Mouse (Mus musculus) heart, adult 2 months (tissue): ENCODE measurements around the gene Olfr1307. TPM values are rescaled to one million over a fixed set of nuclear protein-coding genes. Genes with fewer than 3 reads are reported as not detected.

Experiments used
- DNase-seq, 2 experiments: peaks; one replicate each; pipeline ENCODE4 v3.0.0; 2021
- H3K27ac ChIP-seq: fragments of 200-600 bp; 2 replicates; pipeline ENCODE4 v1.8.1; 2022
- H3K27me3 ChIP-seq: fragments of 200-500 bp; 2 replicates; pipeline ENCODE4 v1.6.1; 2012; ENCODE audit warnings: mild to moderate bottlenecking, low read length, inconsistent platforms, mixed read lengths; ENCODE audit not compliant: control insufficient read depth, insufficient read depth
- H3K36me3 ChIP-seq: fragments of 200-500 bp; 2 replicates; pipeline ENCODE4 v1.6.1; 2012; ENCODE audit warnings: low read length, inconsistent platforms; ENCODE audit not compliant: control insufficient read depth, insufficient read depth
- H3K4me1 ChIP-seq: fragments of 200-500 bp; 2 replicates; pipeline ENCODE4 v1.6.1; 2011; ENCODE audit warnings: low read length; ENCODE audit not compliant: control insufficient read depth, insufficient read depth
- H3K4me3 ChIP-seq: fragments of 200-600 bp; 2 replicates; pipeline ENCODE4 v1.8.1; 2022
- H3K79me2 ChIP-seq: fragments of 200-500 bp; replicated peaks from 2 replicates; pipeline ENCODE4 v1.6.1; 2012; ENCODE audit warnings: mild to moderate bottlenecking, inconsistent platforms, low read length, moderate library complexity, mixed read lengths; ENCODE audit not compliant: control insufficient read depth, insufficient read depth
- H3K9ac ChIP-seq: fragments of 200-500 bp; 2 replicates; pipeline ENCODE4 v1.6.1; 2012; ENCODE audit warnings: low read depth, mild to moderate bottlenecking, control low read depth, inconsistent platforms, low read length, mixed read lengths
- CTCF ChIP-seq: fragments of 200-600 bp; IDR thresholded peaks from 2 replicates; pipeline ENCODE4 v1.8.1; 2022; ENCODE audit warnings: antibody characterized with exemption, mild to moderate bottlenecking, moderate library complexity
- EP300 ChIP-seq: fragments of 200-500 bp; IDR thresholded peaks from 2 replicates; pipeline ENCODE4 v1.6.1; 2011; ENCODE audit warnings: low read depth, low read length, control low read depth; ENCODE audit not compliant: insufficient read depth
- POLR2A ChIP-seq: fragments of 200-500 bp; IDR thresholded peaks from 2 replicates; pipeline ENCODE4 v1.6.1; 2011; ENCODE audit warnings: mild to moderate bottlenecking, low read depth, low read length, control low read depth; ENCODE audit not compliant: insufficient read depth
- WGBS: fragments of 180-500 bp; shearing (Covaris S2); methylation state at CpG from one replicate; pipeline ENCODE4 v1.1.7; 2018; 5-methylcytosine and 5-hydroxymethylcytosine counted together
- intact Hi-C: fragments of 180-260 bp; cut with DNase I; formaldehyde crosslinking; loops from one replicate; pipeline ENCODE4 v1.15.1; 2025
- long read RNA-seq: library from polyadenylated mRNA; stranded (forward); transcript quantifications from one replicate; pipeline ENCODE4 v2.0.0, GENCODE M21; 2021
- polyA plus RNA-seq: library from polyadenylated mRNA; depleted of rRNA; stranded (reverse); fragments of >200 nt; gene quantifications from 2 replicates; pipeline ENCODE4 v1.2.3, GENCODE M21; 2012; rRNA removed
- total RNA-seq, 2 experiments: library from RNA; stranded (reverse); gene quantifications; 2 replicates each; pipeline ENCODE4 v1.2.3; 2021

Gene Olfr1307
- total RNA-seq (not detected), polyA plus RNA-seq (not detected in 2 replicates)
- long read RNA-seq = 0 reads

GRCm38 (mm10) chr2:111949340-111949739 is at the start of gene Olfr1307:
Olfr1307 (minus strand) TSS chr2:111949440.
- no peak for TF ChIP-seq EP300
- no peak for TF ChIP-seq POLR2A
- TF ChIP-seq CTCF = no peak
- no peaks in the 10 kb centered on the region for H3K4me1 ChIP-seq
- H3K36me3 ChIP-seq = no peaks in the 10 kb centered on the region
- H3K27me3 ChIP-seq = no peaks in the 10 kb centered on the region
- no peaks in the 10 kb centered on the region for H3K79me2 ChIP-seq
- H3K4me3 ChIP-seq = no peak within 1 kb of the TSS
- H3K9ac ChIP-seq = no peak within 1 kb of the TSS
- intact Hi-C loops = no loop called here
- H3K27ac ChIP-seq = no peak within 1 kb of the TSS
- DNase-seq = no peak
- 42% methylated on average over 1 of the region's 1 CpGs for WGBS

- no peak within 1 kb of the TSS for H3K4me3 ChIP-seq
- H3K27me3 ChIP-seq = no peaks in the 10 kb centered on the region
- TF ChIP-seq POLR2A (no peak), CTCF (no peak), EP300 (no peak)
- H3K9ac ChIP-seq = no peak within 1 kb of the TSS
- WGBS = 41% methylated on average over 1 of the region's 1 CpGs
- no peaks in the 10 kb centered on the region for H3K36me3 ChIP-seq
- H3K27ac ChIP-seq = no peak within 1 kb of the TSS
- no peaks in the 10 kb centered on the region for H3K4me1 ChIP-seq
- no peak for DNase-seq
- no peaks in the 10 kb centered on the region for H3K79me2 ChIP-seq
- intact Hi-C loops = no loop called here
These were observed 40.9 kb upstream of the Olfr1307 start, which contains the start of gene Olfr1309 for GRCm38 (mm10) chr2:111990181-111990580. Olfr1309 (minus strand) TSS chr2:111990281.

- WGBS = 32% methylated on average over 1 of the region's 1 CpGs
- no peak for TF ChIP-seq CTCF
- no peak for TF ChIP-seq EP300
- no peak for TF ChIP-seq POLR2A
- DNase-seq = no peak
- Histone ChIP-seq H3K9ac (no peak within 1 kb of the TSS), H3K79me2 (no peaks in the 10 kb centered on the region), H3K36me3 (no peaks in the 10 kb centered on the region), H3K4me1 (no peaks in the 10 kb centered on the region), H3K4me3 (no peak within 1 kb of the TSS), H3K27ac (no peak within 1 kb of the TSS), H3K27me3 (no peaks in the 10 kb centered on the region)
- intact Hi-C loops = no loop called here
These were observed 15.6 kb upstream of the Olfr1307 start, which contains the start of gene Olfr1308 for GRCm38 (mm10) chr2:111964844-111965243. Olfr1308 (minus strand) TSS chr2:111964944.

- intact Hi-C loops = no loop called here
- 75% methylated on average over 1 of the region's 1 CpGs for WGBS
- TF ChIP-seq CTCF (no peak), POLR2A (no peak), EP300 (no peak)
These were observed 33.1 kb downstream of the Olfr1307 start, which contains the start of gene Olfr1306 for GRCm38 (mm10) chr2:111916171-111916570. Olfr1306 (minus strand) TSS chr2:111916271.

More at GRCm38 (mm10) chr2:111916171-111916570, 33.1 kb downstream of the Olfr1307 start, which contains the start of gene Olfr1306:
- Histone ChIP-seq H3K27ac (no peak within 1 kb of the TSS), H3K36me3 (no peaks in the 10 kb centered on the region), H3K79me2 (no peaks in the 10 kb centered on the region), H3K4me3 (no peak within 1 kb of the TSS), H3K27me3 (no peaks in the 10 kb centered on the region), H3K9ac (no peak within 1 kb of the TSS), H3K4me1 (no peaks in the 10 kb centered on the region)
- no peak for DNase-seq

Other genes with a start within 250 kb of the Olfr1307 start
- gene Olfr1301, start 198.4 kb downstream of the Olfr1307 start, total RNA-seq = not detected
- gene Olfr1301, start 198.4 kb downstream of the Olfr1307 start, polyA plus RNA-seq = not detected in 2 replicates
- gene Olfr1302, start 172.0 kb downstream of the Olfr1307 start, total RNA-seq = not detected
- not detected in 2 replicates for gene Olfr1302, start 172.0 kb downstream of the Olfr1307 start, polyA plus RNA-seq
- gene Olfr1303, start 129.1 kb downstream of the Olfr1307 start, total RNA-seq = not detected
- gene Olfr1303, start 129.1 kb downstream of the Olfr1307 start, polyA plus RNA-seq = not detected in 2 replicates
- not detected for gene Olfr1305, start 72.3 kb downstream of the Olfr1307 start, total RNA-seq
- gene Olfr1305, start 72.3 kb downstream of the Olfr1307 start, polyA plus RNA-seq = not detected in 2 replicates
- not detected for gene Olfr1306, start 33.2 kb downstream of the Olfr1307 start, total RNA-seq
- gene Olfr1306, start 33.2 kb downstream of the Olfr1307 start, polyA plus RNA-seq = not detected in 2 replicates
- gene Olfr1308, start 15.5 kb upstream of the Olfr1307 start, total RNA-seq = not detected
- not detected in 2 replicates for gene Olfr1308, start 15.5 kb upstream of the Olfr1307 start, polyA plus RNA-seq
- not detected for gene Olfr1309, start 40.8 kb upstream of the Olfr1307 start, total RNA-seq
- not detected in 2 replicates for gene Olfr1309, start 40.8 kb upstream of the Olfr1307 start, polyA plus RNA-seq
- gene Olfr1310, start 63.3 kb upstream of the Olfr1307 start, total RNA-seq = not detected
- not detected in 2 replicates for gene Olfr1310, start 63.3 kb upstream of the Olfr1307 start, polyA plus RNA-seq
- gene Olfr1311, start 75.0 kb upstream of the Olfr1307 start, total RNA-seq = not detected
- not detected in 2 replicates for gene Olfr1311, start 75.0 kb upstream of the Olfr1307 start, polyA plus RNA-seq
- gene Olfr1312, start 100.8 kb upstream of the Olfr1307 start, total RNA-seq = not detected
- gene Olfr1312, start 100.8 kb upstream of the Olfr1307 start, polyA plus RNA-seq = not detected in 2 replicates
- not detected for gene Olfr1313, start 128.4 kb upstream of the Olfr1307 start, total RNA-seq
- not detected in 2 replicates for gene Olfr1313, start 128.4 kb upstream of the Olfr1307 start, polyA plus RNA-seq
- not detected for gene Olfr1314, start 147.3 kb upstream of the Olfr1307 start, total RNA-seq
- not detected in 2 replicates for gene Olfr1314, start 147.3 kb upstream of the Olfr1307 start, polyA plus RNA-seq
- gene Olfr1315-ps1, start 166.0 kb upstream of the Olfr1307 start, total RNA-seq = not detected
- not detected in 2 replicates for gene Olfr1315-ps1, start 166.0 kb upstream of the Olfr1307 start, polyA plus RNA-seq
- gene Olfr1316, start 185.5 kb upstream of the Olfr1307 start, total RNA-seq = not detected
- gene Olfr1316, start 185.5 kb upstream of the Olfr1307 start, polyA plus RNA-seq = not detected in 2 replicates
- not detected for gene Olfr1317, start 190.9 kb upstream of the Olfr1307 start, total RNA-seq
- not detected in 2 replicates for gene Olfr1317, start 190.9 kb upstream of the Olfr1307 start, polyA plus RNA-seq
- not detected for gene Olfr1318, start 204.8 kb upstream of the Olfr1307 start, total RNA-seq
- not detected in 2 replicates for gene Olfr1318, start 204.8 kb upstream of the Olfr1307 start, polyA plus RNA-seq